In genomic region chr2:35624380-35625006, GRCm38 (mm10) we compare ENCODE assay signal across 9 mouse cellular contexts.
DNase-seq lines count a peak whose midpoint lies in the region; ATAC-seq and TF ChIP-seq lines count a peak whose summit lies in the region.
"Had no signal": no experiment of that assay in that cellular context is flagged by ENCODE, and none has a peak within 500 bp of the region (broad histone marks: within the 10 kb centered on the region; RNA-seq: fewer than 3 reads in every experiment).

No protein-coding gene starts in this region.

- intact Hi-C loops in heart, postnatal 14 days (cut with DNase I), result loop anchor here (5.0 kb wide), 1 partner anchor 77 kb away; no protein-coding TSS in a partner anchor
- intact Hi-C loops in left cerebral cortex, postnatal 25 days (cut with DNase I), result loop anchor here (5.0 kb wide), 1 partner anchor 82 kb away; no protein-coding TSS in a partner anchor

- H3K4me2 ChIP-seq in heart, embryonic 14.5 days (ENCODE audit: low read length), result peak overlapping the region; percentile 81
- no peak overlapping the region for H3K4me2 ChIP-seq in CH12.LX (ENCODE audit: insufficient read depth, low read depth, poor library complexity, severe bottlenecking)
- H3K4me2 ChIP-seq in intestine, embryonic 15.5 days (replicated peaks), result peak overlapping the region; percentile 86

- H3K27me3 ChIP-seq in heart, embryonic 14.5 days (ENCODE audit: control insufficient read depth, insufficient read depth, low read length), result no peaks in the 10 kb centered on the region
- no peaks in the 10 kb centered on the region for H3K27me3 ChIP-seq in CH12.LX (replicated peaks)
- no peaks in the 10 kb centered on the region for H3K27me3 ChIP-seq in intestine, embryonic 15.5 days (replicated peaks)

- no peak for TF ChIP-seq EP300 in CH12.LX (IDR thresholded peaks at IDR 0.05; ENCODE audit: low read length)

- no peak for TF ChIP-seq POLR2A in CH12.LX (IDR thresholded peaks at IDR 0.05; ENCODE audit: low read depth, low read length)

- peak overlapping the region in 1 of 2 experiments; percentile 67; a peak in 3 of 4 replicates for H3K4me3 ChIP-seq in heart, embryonic 14.5 days (ENCODE audit: control insufficient read depth in 1 of 2, insufficient read depth in 1 of 2, low read depth in 1 of 2, low read length in 2 of 2)
- H3K4me3 ChIP-seq in CH12.LX (replicated peaks in 1 of 3; ENCODE audit: low read depth in 2 of 3, low read length in 2 of 3, poor library complexity in 1 of 3), result no peak overlapping the region
- 0 out of 2 replicates have a peak overlapping the region, but pooled peaks have one; percentile 83 for H3K4me3 ChIP-seq in intestine, embryonic 15.5 days (replicated peaks)
- H3K4me3 ChIP-seq: megakaryocyte, embryonic 14.5 days had no signal

- ATAC-seq in heart, embryonic 14.5 days (ENCODE audit: insufficient number of reproducible peaks, insufficient read depth, low FRiP score, low read depth), result no peak
- no peak for ATAC-seq in intestine, embryonic 15.5 days

- no peaks in the 10 kb centered on the region for H3K79me2 ChIP-seq in CH12.LX (replicated peaks; ENCODE audit: control insufficient read depth, extremely low read depth, insufficient read depth, poor library complexity, severe bottlenecking)

- dilution Hi-C loops in CH12.LX (cut with MboI; ENCODE audit: extremely low pct_ligation_motif_present, extremely low pct_unique_long_range_greater_than_20kb, low sequenced_read_pairs), result no loop called here

- DNase-seq in heart, postnatal 14 days, result no peak
- no peak for DNase-seq in CH12.LX (ENCODE audit: extremely low read depth)
- DNase-seq in cerebellum, adult 9-10 months, result peak; percentile 96
- DNase-seq in frontal cortex, postnatal 25 days (ENCODE audit: low spot score in 2 of 2), result no peak
- no peak for DNase-seq in left cerebral cortex, postnatal 25 days (ENCODE audit: low spot score in 2 of 2)
- no peak for DNase-seq in urinary bladder, postnatal 36 days (ENCODE audit: low spot score in 2 of 2)

- peak overlapping the region; percentile 86 for H3K9ac ChIP-seq in heart, embryonic 14.5 days (ENCODE audit: low read length)
- no peak overlapping the region for H3K9ac ChIP-seq in CH12.LX (ENCODE audit: insufficient read depth, low read depth)
- H3K9ac ChIP-seq in intestine, embryonic 15.5 days, result no peak overlapping the region

- H3K4me1 ChIP-seq in heart, embryonic 14.5 days (ENCODE audit: control insufficient read depth in 2 of 2, insufficient read depth in 2 of 2, low read length in 2 of 2), result peaks cover 85 to 93% of the 10 kb centered on the region in 2 experiments
- peaks cover 13 to 78% of the 10 kb centered on the region in 2 experiments for H3K4me1 ChIP-seq in CH12.LX (ENCODE audit: control insufficient read depth in 1 of 2, insufficient read depth in 2 of 2)
- H3K4me1 ChIP-seq in intestine, embryonic 15.5 days (replicated peaks), result peaks cover 77% of the 10 kb centered on the region

- peaks cover 9% of the 10 kb centered on the region; the same call in 1 of the 2 replicates for H3K36me3 ChIP-seq in heart, embryonic 14.5 days (ENCODE audit: control insufficient read depth, insufficient read depth, low read length)
- peaks cover 0 to 21% of the 10 kb centered on the region in 2 experiments for H3K36me3 ChIP-seq in CH12.LX (replicated peaks in 1 of 2; ENCODE audit: control insufficient read depth in 1 of 2, insufficient read depth in 1 of 2, low read length in 1 of 2)
- H3K36me3 ChIP-seq in intestine, embryonic 15.5 days, result no peaks in the 10 kb centered on the region

- in situ Hi-C loops in CH12.LX (cut with MboI; ENCODE audit: low pct_ligation_motif_present, low pct_unique_long_range_greater_than_20kb, low sequenced_read_pairs), result no loop called here

- 57% methylated on average over 5 of the region's 5 CpGs for WGBS in heart, embryonic 14.5 days
- 71% methylated on average over 5 of the region's 5 CpGs for WGBS in intestine, embryonic 15.5 days

- peak in 1 of 2 experiments; percentile 51; a peak in 2 of 4 replicates for TF ChIP-seq CTCF in CH12.LX (conservative IDR thresholded peaks at IDR 0.05 in 1 of 2, IDR thresholded peaks at IDR 0.05 in 1 of 2; ENCODE audit: low read depth in 2 of 2, low read length in 2 of 2)

- H3K27ac ChIP-seq in heart, embryonic 14.5 days (replicated peaks in 1 of 2; ENCODE audit: control insufficient read depth in 1 of 2, insufficient read depth in 1 of 2, low read depth in 2 of 2, low read length in 2 of 2), result peak overlapping the region in 1 of 2 experiments; percentile 43; a peak in 1 of 4 replicates
- H3K27ac ChIP-seq in CH12.LX (ENCODE audit: insufficient read depth, low read depth), result no peak overlapping the region
- no peak overlapping the region for H3K27ac ChIP-seq in intestine, embryonic 15.5 days

- TF ChIP-seq RAD21 in CH12.LX (IDR thresholded peaks at IDR 0.05; ENCODE audit: low read depth, low read length), result peak; percentile 12

- H3K9me3 ChIP-seq in heart, embryonic 14.5 days (ENCODE audit: control insufficient read depth, low read length), result no peaks in the 10 kb centered on the region
- no peaks in the 10 kb centered on the region for H3K9me3 ChIP-seq in CH12.LX (replicated peaks; ENCODE audit: low read length)
- no peaks in the 10 kb centered on the region for H3K9me3 ChIP-seq in intestine, embryonic 15.5 days

TF ChIP-seq in CH12.LX, 34 proteins besides CTCF, POLR2A, EP300 and RAD21:
- no peak for TF ChIP-seq USF1 (IDR thresholded peaks at IDR 0.05; ENCODE audit: low read depth, low read length)
- peak; percentile 38 for TF ChIP-seq SMC3 (IDR thresholded peaks at IDR 0.05; ENCODE audit: low read depth, low read length)
TF ChIP-seq in CH12.LX: peak in this region for 1.
